Mouse (Mus musculus) heart, adult 18-20 months (tissue): ENCODE data around the gene Mfn1. TPM values are rescaled to one million over a fixed set of nuclear protein-coding genes. Genes with fewer than 3 reads are reported as not detected.

Experiments used
- DNase-seq, 2 experiments: peaks; one replicate each; pipeline ENCODE4 v3.0.0; 2021 to 2022; ENCODE audit warnings: mixed read lengths in 1 of 2
- total RNA-seq, 2 experiments: library from RNA; stranded (reverse); gene quantifications; 2 replicates each; pipeline ENCODE4 v1.2.3; 2021

The Mfn1 gene
- total RNA-seq, 2 experiments from 2014 or later = 413 to 428 TPM

DNA sequence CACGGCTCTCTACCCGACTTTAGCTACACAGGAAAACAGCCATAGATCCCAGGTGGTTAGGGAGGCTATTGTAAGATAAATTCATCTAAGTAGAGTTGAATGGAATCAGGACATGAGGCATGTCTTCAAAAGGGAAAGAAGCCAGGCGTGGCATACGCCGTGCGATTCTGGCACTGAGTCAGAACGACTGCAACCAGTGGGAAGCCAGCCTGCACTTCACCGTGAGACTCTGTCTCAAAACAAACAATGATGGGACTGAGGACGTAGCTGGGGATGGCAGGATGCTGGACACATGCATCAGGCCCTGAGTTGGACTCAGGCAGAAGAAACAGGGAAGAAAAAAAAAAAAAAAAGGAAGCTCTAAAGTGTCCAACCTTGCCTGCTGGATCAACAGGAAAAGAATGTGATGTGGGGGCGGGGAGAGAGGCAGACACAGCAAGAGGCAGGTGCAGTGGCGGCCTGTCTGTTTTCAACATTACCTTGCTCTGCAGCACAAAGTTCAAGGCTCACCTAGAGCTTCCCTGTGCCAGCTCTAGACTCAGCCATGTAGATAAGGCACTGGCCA lies 82.4 kb downstream of the Mfn1 start:
- DNase-seq = no peak

DNA sequence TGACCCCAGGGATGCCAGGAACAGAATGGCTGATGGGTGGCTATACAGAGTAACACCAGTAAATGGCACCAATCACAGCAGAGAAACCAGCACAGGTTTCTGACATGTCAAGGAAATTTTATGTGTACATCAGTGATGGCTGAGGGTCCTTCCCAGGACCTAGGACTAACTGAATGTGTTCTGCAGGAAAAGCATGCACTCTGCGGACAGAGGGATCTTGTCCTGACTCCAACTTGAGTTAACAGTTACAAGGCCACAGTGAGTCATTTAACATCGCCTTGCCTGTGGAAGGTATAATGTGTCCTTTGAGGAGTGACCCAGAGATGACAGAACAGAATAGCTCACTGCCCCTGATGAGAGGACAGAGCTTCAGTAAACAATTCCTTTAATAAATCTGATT lies 85.5 kb downstream of the Mfn1 start:
- DNase-seq = no peak

DNA sequence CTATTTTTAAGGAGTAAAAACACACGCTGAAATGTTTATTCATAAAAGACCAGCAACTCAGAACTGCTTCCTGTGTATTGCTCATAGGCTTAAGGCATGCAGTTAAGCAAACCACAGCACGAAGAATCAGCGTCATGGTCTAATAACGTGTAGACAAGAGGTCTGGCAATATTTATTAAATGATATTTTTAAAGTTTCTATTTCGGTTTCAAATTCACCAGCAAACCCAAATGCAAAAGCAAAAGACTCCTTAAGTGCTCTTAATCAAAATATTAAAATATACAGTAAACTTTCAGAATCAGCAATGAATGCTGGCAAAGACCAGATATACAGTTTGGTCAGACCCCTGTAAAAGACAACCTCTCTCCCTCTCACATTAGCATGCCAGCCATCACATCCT lies 86.1 kb downstream of the Mfn1 start:
- DNase-seq = no peak

DNA sequence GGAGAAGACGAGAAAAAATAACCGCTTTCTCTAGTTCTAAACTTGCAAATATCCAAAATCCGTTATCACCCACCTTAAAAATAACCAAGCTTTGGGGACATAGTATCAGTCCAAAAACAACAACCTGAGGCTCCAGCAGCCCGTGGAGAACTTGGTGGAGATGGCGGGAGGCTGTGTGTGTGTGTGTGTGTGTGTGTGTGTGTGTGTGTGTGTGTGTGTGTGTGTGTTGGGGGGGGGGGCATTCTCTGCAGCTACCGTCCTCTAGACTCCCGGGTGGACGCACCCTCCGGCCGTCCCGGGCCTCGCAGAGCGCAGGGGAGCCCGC lies 86.7 kb downstream of the Mfn1 start:
- DNase-seq = no peak

DNA sequence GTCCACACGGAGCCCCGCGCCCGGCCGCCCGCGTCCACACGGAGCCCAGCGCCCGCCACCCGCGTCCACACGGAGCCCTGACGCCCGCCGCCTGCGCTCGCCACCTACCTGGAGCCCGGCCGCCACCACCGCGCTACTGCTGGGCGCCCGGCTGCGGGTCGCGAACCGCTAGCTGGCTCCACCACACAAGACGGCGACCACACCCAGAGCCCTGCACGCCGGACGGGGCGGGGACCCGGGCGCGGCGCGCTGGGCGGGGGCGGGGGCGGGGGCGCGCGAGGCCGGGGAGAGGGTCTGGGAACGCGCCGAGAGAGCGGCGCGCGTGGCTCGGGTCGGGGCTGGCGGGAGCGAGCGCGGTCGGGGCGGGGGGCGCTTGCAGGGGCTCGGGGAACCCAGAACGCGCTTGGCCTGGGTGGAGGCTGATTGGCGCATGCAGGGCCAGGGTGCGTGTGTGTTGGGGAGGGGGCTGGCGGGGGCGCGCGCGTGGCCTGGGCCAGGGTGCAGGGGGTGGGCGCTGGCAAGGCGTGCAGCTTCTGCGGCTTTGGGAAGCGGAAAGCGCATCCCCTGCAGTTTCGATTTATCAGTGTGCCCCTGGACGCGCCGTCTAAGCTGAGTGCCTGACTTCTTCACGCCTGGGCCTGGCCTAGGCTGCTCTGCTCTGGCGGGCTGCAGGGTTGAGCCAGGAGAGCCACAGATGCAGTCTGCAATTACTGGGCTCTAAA lies 87.2 kb downstream of the Mfn1 start, which contains the start of gene Gnb4:
Gnb4 (minus strand) TSS at position 255 of the 722 bp plus-strand sequence.
- peak; percentile 61 to 69 for DNase-seq

DNA sequence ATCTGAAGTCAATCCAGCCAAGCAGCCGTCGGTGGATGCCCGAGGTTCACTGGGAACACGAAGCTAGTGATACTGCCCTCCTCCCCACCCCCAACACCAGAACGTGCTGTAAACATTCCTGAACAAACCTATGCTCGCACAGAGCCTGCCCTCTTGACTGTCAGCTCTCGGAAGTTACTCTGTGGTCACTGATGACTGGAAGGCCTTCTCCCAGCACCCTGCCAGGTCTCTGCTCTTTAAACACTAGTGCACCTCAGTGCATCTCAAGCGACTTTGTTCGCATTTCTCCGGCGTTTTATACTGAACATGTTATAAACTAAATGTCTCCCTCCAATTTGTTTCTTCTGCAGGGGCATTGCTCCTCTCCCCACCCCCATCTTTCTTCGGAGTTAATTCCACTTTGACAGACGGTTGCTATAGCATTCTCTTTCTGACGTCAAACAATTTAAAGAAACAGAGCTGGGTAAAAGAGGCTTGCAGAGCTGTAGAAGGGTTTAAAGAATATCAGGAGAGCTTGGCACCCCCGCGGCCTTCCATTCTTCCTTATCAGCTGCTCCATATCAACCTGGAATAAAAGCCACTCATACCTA lies 87.9 kb downstream of the Mfn1 start:
- DNase-seq = peak in 1 of 2 experiments; percentile 40

DNA sequence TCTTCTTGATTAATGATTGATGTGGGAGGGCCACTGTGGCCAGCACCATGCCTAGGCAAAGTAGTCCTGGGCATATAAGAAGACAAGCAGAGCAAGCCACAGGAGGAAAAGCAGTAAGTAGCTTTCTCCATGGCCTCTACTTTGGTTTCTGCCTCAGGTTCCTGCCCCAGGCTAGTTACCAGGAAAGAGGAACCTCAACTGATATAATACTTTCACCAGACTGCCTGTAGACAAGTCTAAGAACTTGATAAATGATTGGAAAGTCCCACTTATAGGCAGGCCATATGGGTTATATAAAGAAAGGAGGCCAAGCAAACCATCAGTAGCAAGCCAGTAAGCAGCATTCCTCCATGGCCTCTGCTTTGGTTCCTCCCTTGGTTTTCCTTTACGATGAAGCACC lies 92.4 kb downstream of the Mfn1 start:
- DNase-seq = no peak

DNA sequence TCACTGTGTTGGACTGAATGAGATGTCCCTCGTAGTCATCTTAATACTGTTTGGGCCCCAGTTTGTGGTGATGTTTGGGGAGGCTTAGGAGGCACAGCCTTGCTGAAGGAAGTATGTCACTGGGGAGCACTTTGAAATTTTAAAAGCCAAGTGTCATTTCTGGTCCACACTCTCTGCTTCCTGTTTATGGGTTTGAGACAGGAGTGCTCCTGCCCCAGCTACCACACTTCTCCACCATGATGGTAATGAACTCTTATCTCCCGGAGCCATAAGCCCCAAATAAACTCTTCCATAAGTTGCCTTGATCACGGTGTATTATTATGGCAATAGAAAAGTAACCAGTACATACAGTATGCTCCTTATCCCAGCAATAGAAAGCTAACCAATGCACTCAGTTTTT lies 92.8 kb downstream of the Mfn1 start:
- no peak for DNase-seq

DNA sequence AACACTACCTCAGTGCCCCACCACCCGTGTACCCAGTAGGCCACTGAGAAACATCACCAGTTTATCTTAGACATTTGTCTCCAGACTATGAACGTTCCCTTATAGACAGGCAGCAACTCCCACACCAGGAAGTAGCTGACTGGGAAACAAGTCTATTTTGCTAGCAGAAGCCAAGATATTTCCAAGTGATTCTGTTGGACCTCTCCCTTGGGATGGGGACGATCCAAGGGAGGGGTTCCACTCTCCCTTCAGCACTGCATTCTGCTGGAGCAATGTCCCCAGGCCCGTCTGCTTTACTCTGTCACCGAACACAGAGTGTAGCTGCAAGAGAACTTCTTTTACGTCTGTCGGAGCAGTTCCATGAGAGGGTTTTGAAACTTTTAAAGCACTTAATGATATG lies 98.9 kb downstream of the Mfn1 start:
- DNase-seq = peak; percentile 34 to 61

Other genes with a start within 250 kb of the Mfn1 start
- gene Zmat3, start 163.5 kb upstream of the Mfn1 start, total RNA-seq = 1 to 10 TPM; 7.1 to 7.5 TPM
- gene Pik3ca, start 131.8 kb upstream of the Mfn1 start, total RNA-seq = 10 to 100 TPM; 38.0 to 40.7 TPM
- not detected for gene Kcnmb3, start 37.2 kb upstream of the Mfn1 start, total RNA-seq
- gene Zfp639, start 19.2 kb upstream of the Mfn1 start, total RNA-seq = 10 to 100 TPM; 24.7 to 26.6 TPM
- 10 to 100 TPM; 12.1 to 13.5 TPM for gene Gnb4, start 87.1 kb downstream of the Mfn1 start, total RNA-seq
- gene Actl6a, start 176.8 kb downstream of the Mfn1 start, total RNA-seq = 10 to 100 TPM; 20.8 to 24.0 TPM
- gene Ndufb5, start 207.5 kb downstream of the Mfn1 start, total RNA-seq = 100 to 1,000 TPM; 913 to 962 TPM
- gene Mrpl47, start 208.1 kb downstream of the Mfn1 start, total RNA-seq = 10 to 100 TPM; 38.5 to 44.9 TPM